Mouse (Mus musculus): Measurements from ENCODE around the gene Klk11. TPM values are rescaled to one million over a fixed set of nuclear protein-coding genes. Genes with fewer than 3 reads are reported as not detected.

The Klk11 gene
- polyA plus RNA-seq, 1 experiment from 2014 or later: 0.27 TPM

DNA sequence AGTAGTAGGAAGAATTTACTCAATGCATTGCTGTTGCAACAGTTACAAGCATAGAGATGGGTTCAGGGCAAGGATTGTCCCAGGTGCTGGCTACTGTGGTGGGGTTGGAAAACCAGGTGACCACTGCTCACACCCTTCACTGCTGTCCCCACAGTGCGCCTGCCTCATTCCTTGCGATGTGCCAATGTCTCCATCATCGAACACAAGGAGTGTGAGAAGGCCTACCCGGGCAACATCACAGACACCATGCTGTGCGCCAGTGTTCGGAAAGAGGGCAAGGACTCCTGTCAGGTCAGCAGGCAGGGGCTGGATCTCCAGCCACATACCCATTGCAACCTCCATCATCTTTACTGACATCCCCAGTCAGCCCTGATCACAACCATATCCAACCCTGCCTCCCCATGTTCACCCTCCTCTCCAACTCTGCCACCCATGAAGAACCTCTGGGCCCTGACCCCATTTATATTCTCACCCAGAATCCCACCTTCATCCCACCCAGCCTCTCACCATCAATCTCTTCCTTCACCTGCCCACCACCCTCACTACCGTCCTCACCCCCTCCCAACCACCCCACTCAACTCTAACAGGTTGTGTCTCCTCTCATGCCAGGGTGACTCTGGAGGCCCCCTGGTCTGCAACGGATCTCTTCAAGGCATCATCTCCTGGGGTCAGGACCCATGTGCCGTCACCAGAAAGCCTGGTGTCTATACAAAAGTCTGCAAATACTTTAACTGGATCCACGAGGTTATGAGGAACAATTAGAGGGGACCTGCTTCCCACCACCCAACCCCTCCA, 4.0 kb downstream of the Klk11 start:
- ATAC-seq (ENCODE audit: low FRiP score, low read depth): no peak
- no peaks in the 10 kb centered on the region for H3K36me3 ChIP-seq
- no peak overlapping the region for H3K4me2 ChIP-seq
- H3K4me3 ChIP-seq: no peak overlapping the region
- 0 out of 2 replicates have a peak, but pooled peaks cover 3% of the 10 kb centered on the region for H3K27me3 ChIP-seq
- H3K9ac ChIP-seq: no peak overlapping the region
- 91% methylated on average over 10 of the region's 10 CpGs for WGBS
- no peak overlapping the region for H3K27ac ChIP-seq (replicated peaks)
- no peaks in the 10 kb centered on the region for H3K9me3 ChIP-seq
- H3K4me1 ChIP-seq (replicated peaks): peaks cover 8% of the 10 kb centered on the region

DNA sequence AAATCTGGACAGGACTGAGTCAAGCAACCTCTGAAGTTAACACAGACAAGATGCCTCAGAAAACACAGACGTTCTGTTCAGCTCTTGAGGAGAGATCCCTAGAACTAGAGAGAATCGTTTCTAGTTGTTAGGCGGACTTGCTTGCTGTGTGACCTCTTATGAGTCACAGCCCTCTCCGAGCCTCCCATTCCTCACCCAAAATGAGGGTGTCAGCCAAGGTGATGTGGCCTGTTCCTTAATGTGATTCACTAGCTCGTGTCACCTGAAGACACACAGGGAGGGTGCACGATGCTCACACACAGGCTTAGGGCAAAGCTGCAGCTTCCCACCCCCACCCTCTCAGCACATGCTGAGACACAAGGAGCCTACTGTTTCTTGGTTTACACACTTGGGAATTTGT, 5.8 kb downstream of the Klk11 start:
- Histone ChIP-seq H3K27me3 (0 out of 2 replicates have a peak, but pooled peaks cover 3% of the 10 kb centered on the region), H3K4me2 (no peak overlapping the region), H3K9ac (no peak overlapping the region), H3K4me3 (no peak overlapping the region), H3K9me3 (no peaks in the 10 kb centered on the region), H3K27ac (replicated peaks) (no peak overlapping the region), H3K36me3 (no peaks in the 10 kb centered on the region), H3K4me1 (replicated peaks) (peaks cover 8% of the 10 kb centered on the region)
- ATAC-seq (ENCODE audit: low FRiP score, low read depth): no peak
- WGBS: 72% methylated on average over 6 of the region's 6 CpGs

DNA sequence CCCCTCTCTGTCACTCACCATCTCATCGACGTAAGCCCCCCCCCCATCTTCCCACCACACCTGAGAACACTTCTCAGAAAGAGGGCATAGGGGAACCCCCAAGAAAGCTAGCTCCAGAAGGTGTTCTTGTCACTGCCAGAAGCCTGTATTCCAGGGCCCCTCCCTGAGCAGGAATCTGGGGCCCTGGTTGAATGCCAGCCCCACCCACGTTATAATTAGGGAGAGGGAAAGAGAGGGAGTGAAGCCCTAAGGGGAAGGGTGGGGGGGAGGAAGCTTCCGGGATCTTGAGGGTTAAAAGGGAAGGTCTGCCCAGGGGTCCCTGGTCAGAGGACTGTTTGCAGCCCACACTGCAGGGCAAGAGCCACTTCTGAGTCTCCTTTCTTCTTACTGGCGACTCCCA, 6.3 kb downstream of the Klk11 start, which contains the start of gene Klk10:
Gene Klk10 (plus strand): TSS at position 290 of the 400 bp plus-strand sequence.
- Histone ChIP-seq H3K27ac (replicated peaks) (no peak within 1 kb of the TSS), H3K9me3 (no peaks in the 10 kb centered on the region), H3K9ac (no peak within 1 kb of the TSS), H3K27me3 (0 out of 2 replicates have a peak, but pooled peaks cover 3% of the 10 kb centered on the region), H3K4me1 (replicated peaks) (peaks cover 8% of the 10 kb centered on the region), H3K36me3 (no peaks in the 10 kb centered on the region), H3K4me2 (no peak within 1 kb of the TSS), H3K4me3 (no peak within 1 kb of the TSS)
- WGBS: 54% methylated on average over 5 of the region's 5 CpGs
- ATAC-seq (ENCODE audit: low FRiP score, low read depth): no peak

DNA sequence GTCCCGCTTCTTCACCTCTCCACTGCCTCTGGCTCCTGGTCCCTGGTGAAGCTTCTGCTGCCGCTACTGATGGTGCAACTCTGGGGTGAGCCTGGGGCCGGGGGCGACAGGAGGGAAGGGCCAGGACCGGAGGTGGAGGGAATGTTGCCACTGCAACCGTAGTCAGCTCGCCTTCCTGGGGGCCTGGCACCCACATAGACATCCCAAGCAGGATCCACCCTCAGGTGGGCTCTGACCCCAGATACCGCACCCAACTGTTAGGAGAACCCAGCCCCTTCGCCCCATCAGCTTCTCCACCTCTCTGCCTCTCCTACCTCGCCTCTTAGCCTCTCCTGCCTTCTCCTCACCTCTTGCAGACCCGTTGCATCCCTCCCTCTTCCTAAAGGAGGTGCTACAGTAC, 7.1 kb downstream of the Klk11 start:
- Histone ChIP-seq H3K4me3 (no peak overlapping the region), H3K36me3 (no peaks in the 10 kb centered on the region), H3K9ac (no peak overlapping the region), H3K27ac (replicated peaks) (no peak overlapping the region), H3K9me3 (no peaks in the 10 kb centered on the region), H3K4me1 (replicated peaks) (peaks cover 8% of the 10 kb centered on the region), H3K27me3 (0 out of 2 replicates have a peak, but pooled peaks cover 3% of the 10 kb centered on the region), H3K4me2 (no peak overlapping the region)
- no peak for ATAC-seq (ENCODE audit: low FRiP score, low read depth)
- WGBS: 89% methylated on average over 11 of the region's 11 CpGs

DNA sequence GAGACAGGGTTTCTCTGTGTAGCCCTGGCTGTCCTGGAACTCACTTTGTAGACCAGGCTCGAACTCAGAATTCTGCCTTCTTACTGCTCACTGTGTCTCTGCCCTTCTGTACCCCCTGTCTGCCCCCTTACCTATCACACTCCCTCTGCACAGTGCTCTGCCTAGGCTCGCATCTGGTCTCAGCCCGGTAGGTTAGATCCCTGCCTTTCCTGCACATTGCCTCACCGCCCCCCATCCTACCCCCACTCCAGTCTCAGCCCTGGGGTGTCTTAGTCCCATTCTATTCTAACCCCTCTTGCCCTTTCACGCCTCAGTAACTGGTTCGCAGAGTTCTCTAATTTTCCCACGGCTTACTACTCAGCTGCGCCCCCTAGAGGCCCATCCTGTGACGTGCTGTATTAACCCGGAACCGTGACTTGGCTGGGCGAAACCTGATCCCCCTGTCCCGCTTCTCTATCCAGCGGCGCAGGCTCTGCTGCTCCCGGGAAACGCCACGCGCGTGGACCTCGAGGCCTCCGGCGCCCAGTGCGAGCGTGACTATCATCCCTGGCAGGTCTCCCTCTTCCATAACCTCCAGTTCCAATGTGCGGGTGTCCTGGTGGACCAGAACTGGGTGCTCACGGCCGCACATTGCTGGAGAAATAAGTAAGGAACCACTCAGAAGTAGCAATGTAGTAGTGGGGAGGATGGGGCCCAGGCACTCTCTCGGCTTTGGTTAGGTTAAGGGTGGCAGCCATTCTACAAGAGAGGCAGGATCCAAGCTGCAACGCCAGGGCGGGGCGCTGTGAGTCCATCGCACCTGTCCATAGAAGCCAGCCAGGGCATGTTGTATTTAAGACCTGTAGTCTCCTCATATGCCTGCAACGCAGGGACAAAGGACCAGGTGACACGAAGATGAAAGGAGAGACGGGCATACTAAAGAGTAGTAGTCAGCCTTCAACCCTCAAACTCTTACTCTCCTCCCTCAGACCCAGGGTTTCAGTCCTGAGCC, 8.2 kb downstream of the Klk11 start:
- Histone ChIP-seq H3K9ac (peak overlapping the region; percentile 34; the same call in 1 of the 2 replicates), H3K9me3 (no peaks in the 10 kb centered on the region), H3K27me3 (0 out of 2 replicates have a peak, but pooled peaks cover 3% of the 10 kb centered on the region), H3K4me2 (peak overlapping the region; percentile 78), H3K4me3 (peak overlapping the region; percentile 34), H3K4me1 (replicated peaks) (peaks cover 8% of the 10 kb centered on the region), H3K36me3 (no peaks in the 10 kb centered on the region), H3K27ac (replicated peaks) (no peak overlapping the region)
- peak; percentile 83 for ATAC-seq (ENCODE audit: low FRiP score, low read depth)
- 7% methylated on average over 36 of the region's 36 CpGs for WGBS

DNA sequence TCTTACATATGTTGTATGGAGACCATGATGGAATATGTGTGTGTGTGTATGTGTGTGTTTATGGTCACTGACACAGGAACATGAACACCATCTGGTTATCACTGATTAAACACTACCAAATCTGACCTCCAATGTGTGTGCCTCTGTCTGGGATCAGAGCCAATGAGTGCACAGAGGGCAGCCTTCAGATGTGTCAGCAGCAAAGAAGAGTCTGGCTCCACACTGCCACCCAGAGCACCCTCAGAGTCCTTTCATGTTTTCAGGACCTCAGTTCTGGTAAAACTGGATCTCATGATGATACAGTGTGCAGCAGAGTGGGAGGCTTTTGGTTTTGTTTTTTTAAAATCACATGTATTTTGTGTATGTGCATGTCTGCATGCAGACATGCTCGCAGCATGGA, 10.9 kb downstream of the Klk11 start:
- no peak overlapping the region for H3K4me3 ChIP-seq
- peaks cover 8% of the 10 kb centered on the region for H3K4me1 ChIP-seq (replicated peaks)
- H3K36me3 ChIP-seq: no peaks in the 10 kb centered on the region
- 0 out of 2 replicates have a peak, but pooled peaks cover 3% of the 10 kb centered on the region for H3K27me3 ChIP-seq
- WGBS: 75% methylated on average over 1 of the region's 1 CpGs
- H3K9ac ChIP-seq: no peak overlapping the region
- H3K9me3 ChIP-seq: no peaks in the 10 kb centered on the region
- ATAC-seq (ENCODE audit: low FRiP score, low read depth): no peak
- H3K4me2 ChIP-seq: no peak overlapping the region
- no peak overlapping the region for H3K27ac ChIP-seq (replicated peaks)

DNA sequence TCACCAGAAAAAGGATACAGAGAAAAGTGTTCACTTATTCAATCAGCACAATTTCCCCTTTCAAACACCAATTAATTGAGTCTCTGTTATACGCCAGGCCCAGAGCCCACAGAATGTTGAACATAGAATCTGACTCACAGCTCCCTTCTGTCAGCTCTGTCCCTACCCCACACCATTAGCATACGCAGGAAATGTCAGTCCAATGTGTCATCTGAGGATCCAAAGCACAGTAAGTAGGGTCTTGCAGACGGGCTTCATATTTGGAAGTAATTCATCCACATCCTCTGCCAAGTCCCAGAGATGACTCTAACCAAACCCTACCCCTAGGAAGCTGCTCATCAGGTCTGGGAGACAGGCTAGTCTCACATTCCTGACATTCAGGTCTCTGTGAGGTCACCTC, 13.7 kb downstream of the Klk11 start:
- H3K27ac ChIP-seq (replicated peaks): no peak overlapping the region
- no peak overlapping the region for H3K9ac ChIP-seq
- H3K4me3 ChIP-seq: no peak overlapping the region
- H3K4me2 ChIP-seq: no peak overlapping the region
- no peaks in the 10 kb centered on the region for H3K4me1 ChIP-seq (replicated peaks)
- no peaks in the 10 kb centered on the region for H3K9me3 ChIP-seq
- 80% methylated on average over 3 of the region's 3 CpGs for WGBS
- no peaks in the 10 kb centered on the region for H3K36me3 ChIP-seq
- no peaks in the 10 kb centered on the region for H3K27me3 ChIP-seq
- no peak for ATAC-seq (ENCODE audit: low FRiP score, low read depth)

DNA sequence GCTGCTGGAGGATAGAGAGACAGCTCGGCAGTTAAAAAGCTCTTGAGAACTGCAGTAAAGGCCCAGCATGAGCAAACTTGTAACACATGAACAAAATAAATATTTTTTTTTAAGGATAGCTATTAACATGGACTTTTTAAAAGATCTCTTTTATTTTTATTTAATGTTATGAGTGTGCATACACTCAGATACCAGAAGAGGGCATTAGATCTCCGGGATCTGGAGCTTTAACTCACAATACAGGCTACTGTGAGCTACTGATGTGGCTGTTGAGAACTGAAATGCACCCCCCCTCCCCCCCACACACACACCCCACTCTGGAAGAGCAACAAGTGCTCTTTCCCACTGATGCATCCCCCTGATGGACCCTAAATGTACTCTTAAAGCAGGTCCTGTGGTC, 14.9 kb downstream of the Klk11 start:
- Histone ChIP-seq H3K4me2 (no peak overlapping the region), H3K9ac (no peak overlapping the region), H3K27me3 (no peaks in the 10 kb centered on the region), H3K36me3 (no peaks in the 10 kb centered on the region), H3K4me3 (no peak overlapping the region), H3K4me1 (replicated peaks) (no peaks in the 10 kb centered on the region), H3K27ac (replicated peaks) (no peak overlapping the region), H3K9me3 (no peaks in the 10 kb centered on the region)
- no peak for ATAC-seq (ENCODE audit: low FRiP score, low read depth)
- 73% methylated on average over 2 of the region's 2 CpGs for WGBS

DNA sequence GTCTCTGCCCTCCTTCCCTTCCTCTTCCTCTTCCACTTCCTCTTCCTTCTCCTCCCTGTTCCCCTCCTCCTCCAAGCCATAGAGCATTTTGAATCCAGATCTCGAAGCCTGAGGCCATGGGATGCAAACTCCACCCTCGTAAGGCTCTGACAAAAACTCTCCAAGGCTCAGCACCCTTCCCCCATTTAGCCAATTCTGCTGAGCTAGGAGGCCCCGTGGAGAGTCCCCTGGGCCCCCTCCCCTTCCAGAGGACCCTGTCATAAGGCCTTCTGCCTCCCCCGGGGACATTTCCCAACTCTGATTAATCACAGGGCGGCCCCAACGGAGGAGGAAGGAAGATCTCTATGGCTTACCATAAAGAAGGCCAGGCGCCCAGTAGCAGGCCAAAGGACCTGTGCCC, 17.2 kb downstream of the Klk11 start, which contains the start of gene Klk9:
Gene Klk9 (plus strand): TSS at position 301 of the 400 bp plus-strand sequence.
- Histone ChIP-seq H3K4me1 (replicated peaks) (peaks cover 11% of the 10 kb centered on the region; the same call in 1 of the 2 replicates), H3K4me2 (no peak within 1 kb of the TSS), H3K27me3 (peaks cover 15% of the 10 kb centered on the region; the same call in 1 of the 2 replicates), H3K9ac (no peak within 1 kb of the TSS), H3K9me3 (no peaks in the 10 kb centered on the region), H3K36me3 (no peaks in the 10 kb centered on the region), H3K27ac (replicated peaks) (no peak within 1 kb of the TSS), H3K4me3 (no peak within 1 kb of the TSS)
- 77% methylated on average over 7 of the region's 7 CpGs for WGBS
- no peak for ATAC-seq (ENCODE audit: low FRiP score, low read depth)

DNA sequence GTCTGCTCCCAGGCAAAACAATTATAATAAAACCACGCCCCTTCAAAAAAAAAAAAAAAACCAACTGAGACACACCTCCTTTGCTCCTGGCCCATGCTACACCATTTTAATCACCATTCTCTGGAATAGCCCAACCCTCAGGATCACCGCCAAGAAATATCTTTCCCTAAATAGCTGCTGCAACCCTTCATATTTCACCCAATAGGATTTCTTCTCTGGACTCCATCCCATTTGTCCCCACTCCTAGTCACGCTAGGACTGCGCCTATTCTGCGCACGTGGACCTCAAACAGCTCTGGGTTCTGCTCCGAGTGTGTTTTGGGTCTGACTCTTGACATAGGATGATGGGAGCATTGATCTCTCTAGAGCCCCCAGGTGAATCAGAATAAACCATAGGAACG, 22.0 kb downstream of the Klk11 start:
- H3K4me2 ChIP-seq: peak overlapping the region; percentile 76

DNA sequence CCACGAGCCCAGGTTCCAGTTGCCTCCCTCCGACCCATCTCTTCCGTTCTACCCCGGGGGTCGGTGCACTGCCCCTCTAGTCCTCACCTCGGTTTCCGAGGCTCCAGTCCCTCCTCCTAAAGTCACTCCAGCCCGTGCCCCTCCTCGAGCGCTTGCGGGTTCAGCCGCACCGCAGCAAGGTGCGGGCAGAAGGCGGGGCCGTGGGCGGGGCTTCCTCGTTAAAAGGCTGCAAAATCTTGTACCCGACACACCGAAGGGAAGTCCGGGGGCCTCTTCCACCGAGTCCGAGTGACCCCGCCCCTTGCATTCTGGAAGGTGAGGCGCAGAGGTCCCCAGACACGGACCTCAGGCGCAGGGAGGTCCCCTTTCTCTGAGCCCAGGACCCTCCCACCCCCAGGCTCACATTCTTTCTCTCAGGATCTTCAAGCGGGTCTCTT, 22.9 kb downstream of the Klk11 start, which contains the start of gene Klk8:
Gene Klk8 (plus strand): TSS at position 245 of the 437 bp plus-strand sequence.
- peak within 1 kb of the TSS; percentile 76 for H3K4me2 ChIP-seq
- no peaks in the 10 kb centered on the region for H3K36me3 ChIP-seq
- peak within 1 kb of the TSS; percentile 47 for H3K4me3 ChIP-seq
- WGBS: under 1% methylated on average over 28 of the region's 28 CpGs
- peaks cover 17% of the 10 kb centered on the region for H3K4me1 ChIP-seq (replicated peaks)
- H3K9me3 ChIP-seq: no peaks in the 10 kb centered on the region
- ATAC-seq (ENCODE audit: low FRiP score, low read depth): peak; percentile 63
- no peak within 1 kb of the TSS for H3K27ac ChIP-seq (replicated peaks)
- H3K27me3 ChIP-seq: peaks cover 22% of the 10 kb centered on the region; the same call in 1 of the 2 replicates
- H3K9ac ChIP-seq: peak within 1 kb of the TSS; percentile 36

More for the DNA sequence above, 22.0 kb downstream of the Klk11 start:
- Histone ChIP-seq H3K27ac (replicated peaks) (no peak overlapping the region), H3K4me1 (replicated peaks) (peaks cover 17% of the 10 kb centered on the region), H3K9me3 (no peaks in the 10 kb centered on the region), H3K27me3 (peaks cover 22% of the 10 kb centered on the region; the same call in 1 of the 2 replicates), H3K4me3 (peak overlapping the region; percentile 47), H3K36me3 (no peaks in the 10 kb centered on the region), H3K9ac (peak overlapping the region; percentile 36; the same call in 1 of the 2 replicates)
- ATAC-seq (ENCODE audit: low FRiP score, low read depth): peak; percentile 35
- 7% methylated on average over 8 of the region's 8 CpGs for WGBS
